Mouse (Mus musculus) urinary bladder, postnatal 10 days (tissue): Measurements from ENCODE around the gene Tbx3.

Source experiments
- DNase-seq: peaks from one replicate; pipeline ENCODE4 v3.0.0; 2022; ENCODE audit warnings: low spot score

Gene Tbx3

DNA sequence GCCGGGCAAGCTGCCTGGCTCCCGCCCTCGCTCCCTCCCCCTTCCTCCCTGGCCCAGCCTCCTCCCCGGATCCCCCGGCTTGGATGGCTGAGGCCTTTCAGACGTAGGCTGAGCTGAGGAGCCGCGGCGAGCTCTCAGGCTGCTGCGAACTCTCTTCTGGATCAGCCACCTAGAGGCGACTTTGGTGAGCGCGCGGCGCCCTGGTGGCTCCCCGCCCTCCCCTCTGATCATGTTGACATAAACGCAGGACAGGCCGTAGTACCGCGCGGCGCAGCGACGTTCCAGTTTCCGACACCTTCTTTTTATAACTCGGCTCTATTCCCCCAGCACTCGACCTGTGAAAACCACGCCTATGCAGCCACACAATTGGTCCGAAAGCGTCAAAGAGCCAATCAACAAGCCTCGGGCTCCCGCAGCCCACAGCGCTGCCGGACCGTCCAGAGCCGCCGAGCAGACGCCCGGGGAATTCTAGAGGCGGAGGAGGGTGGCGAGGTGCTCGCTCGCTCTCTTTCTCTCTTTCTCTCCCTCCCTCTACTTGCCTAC lies at the start of gene Tbx3:
TSS of gene Tbx3 (plus strand) at position 104 of the 543 bp plus-strand sequence.
- DNase-seq: peak; percentile 76

DNA sequence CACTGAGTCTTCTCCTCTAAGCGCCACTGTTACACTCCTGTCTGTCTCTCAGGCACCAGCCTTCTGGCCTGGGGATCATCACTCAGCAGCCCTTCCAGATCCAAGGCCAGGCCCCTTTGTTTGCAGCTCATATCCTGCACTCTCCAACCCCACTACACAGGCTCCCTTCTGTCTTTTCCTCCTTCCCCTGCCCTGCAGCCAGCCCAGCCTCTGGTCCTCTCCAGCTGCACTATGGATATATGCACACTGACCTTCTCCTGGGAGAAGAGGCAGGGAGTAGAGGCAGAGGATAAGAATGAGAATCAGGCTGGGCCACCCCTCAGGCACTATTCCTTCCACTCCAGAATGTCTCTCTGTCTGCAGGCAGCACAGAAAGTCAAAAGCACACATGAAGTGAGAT lies 48.4 kb upstream of the Tbx3 start:
- no peak for DNase-seq

DNA sequence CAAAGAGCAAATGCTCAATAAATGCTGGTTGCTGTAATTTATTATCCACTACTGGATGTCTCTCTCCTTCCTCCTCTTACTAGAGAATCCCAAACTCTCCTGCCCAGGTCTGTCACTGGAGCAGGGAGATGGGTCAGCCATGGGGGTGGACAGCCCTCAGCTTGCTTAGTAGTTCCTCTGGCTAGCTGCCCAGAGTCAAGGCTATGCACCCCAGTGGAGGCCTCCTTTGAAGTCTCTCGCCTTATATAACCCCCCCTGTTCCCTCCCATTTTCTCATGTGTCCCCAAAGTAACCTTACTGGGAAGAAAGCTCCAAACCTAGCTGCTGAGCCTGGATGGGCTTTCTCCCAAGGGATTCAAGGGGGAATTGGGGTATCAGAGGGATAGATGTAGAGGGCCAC lies 45.9 kb upstream of the Tbx3 start:
- no peak for DNase-seq

DNA sequence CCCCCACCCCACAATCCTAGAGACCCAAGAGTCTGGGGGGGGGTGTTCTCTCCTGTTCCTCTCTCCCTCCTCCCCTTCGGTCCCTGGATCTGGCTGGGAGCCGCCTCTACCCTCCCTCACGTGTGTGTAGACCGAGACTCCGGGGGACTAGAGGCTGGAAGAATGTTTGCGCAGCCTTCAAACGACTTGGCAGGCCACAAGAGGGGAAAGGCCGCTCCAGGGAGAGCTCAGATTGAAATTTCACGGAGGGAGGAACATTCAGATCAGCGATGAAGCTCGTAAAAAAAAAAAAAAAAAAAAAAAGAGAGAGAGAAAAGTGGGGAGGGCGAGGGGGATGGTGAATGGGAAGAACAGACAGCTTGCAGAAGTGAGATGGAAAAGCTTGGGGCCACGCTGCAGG lies 44.9 kb upstream of the Tbx3 start:
- no peak for DNase-seq

DNA sequence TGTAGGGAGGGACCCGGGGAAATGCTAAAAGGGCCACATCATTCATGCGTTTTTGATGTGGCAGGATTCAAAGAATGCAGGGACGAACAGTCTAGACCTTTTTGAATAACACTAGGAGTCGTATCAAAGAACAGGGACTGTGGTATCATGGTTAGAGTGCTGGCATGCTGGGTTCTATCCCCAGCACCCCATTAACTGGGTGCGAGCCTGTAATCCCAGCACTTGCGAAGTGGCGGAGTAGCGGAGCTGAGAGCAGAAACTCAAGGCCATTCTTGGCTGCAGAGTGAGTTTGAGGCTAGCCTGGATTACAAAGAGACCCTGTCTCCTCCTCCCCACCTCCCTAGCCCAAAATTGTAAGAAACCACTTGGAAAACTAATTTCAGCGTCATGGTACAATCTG lies 44.3 kb upstream of the Tbx3 start:
- DNase-seq: no peak

DNA sequence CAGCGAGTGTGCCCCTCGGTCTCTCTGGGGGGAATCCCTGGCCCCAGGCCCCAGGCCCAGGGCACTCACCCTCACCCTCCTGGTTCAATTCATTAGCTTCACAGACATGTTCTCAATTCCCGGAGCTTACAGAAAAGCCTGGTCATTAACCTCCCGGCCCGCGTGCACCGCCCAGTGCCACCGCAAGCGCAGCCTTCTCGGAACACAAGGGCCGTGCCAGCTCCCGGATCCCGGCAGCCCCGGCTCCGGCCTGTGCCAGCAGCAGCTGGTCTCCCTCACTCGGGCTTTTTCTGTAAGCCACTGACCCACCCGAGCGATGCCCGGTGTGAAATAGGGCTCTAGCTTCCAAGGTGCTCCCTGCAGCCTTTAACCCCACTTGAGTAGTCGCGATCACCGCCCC lies 43.8 kb upstream of the Tbx3 start:
- DNase-seq: no peak

DNA sequence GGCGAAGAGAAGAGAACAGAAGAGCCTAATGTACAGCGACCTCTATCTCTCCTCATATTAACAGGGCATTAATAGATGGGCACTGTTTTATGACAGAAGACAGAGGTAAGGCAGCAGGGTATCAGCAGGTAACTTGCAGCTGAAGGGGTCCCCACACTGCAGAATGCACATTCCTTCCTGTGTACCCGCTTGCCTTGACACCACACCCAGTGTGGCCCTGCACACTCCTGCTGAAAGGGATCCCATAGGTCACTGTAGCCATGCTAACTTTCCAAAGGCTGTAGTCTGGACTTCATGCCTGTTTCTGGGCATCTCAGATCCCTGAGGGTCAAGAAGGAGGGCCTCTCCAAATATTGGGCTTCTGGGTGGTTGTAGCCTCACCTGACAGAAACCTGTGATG lies 42.4 kb upstream of the Tbx3 start:
- no peak for DNase-seq

DNA sequence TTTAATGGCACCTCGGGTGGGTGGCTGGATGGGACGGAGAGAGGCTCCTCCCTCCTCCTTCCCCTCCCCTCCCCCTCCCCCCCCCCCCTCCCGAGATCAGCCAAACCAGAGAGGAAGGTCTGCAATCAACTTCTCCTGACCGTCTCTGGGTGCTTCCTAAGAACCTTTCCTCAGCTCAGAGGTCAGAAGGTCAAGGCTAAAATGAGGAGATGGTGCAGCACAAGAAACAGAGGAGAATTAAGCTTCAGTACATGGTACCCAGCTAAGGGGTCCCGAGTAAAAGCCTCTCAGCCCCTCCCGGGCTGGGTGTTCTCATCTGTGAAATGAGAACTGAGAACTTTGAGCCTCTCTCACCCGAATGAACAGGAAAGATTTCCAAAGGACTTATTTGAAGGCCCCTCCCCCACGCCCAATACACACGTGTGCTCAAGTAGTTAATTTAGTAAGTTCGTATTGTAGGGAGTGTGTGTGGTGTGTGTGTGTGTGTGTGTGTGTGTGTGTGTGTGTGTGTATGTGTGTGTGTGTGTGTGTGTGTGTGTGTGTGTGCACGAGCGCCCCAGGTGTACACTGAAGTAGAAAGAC lies 41.6 kb upstream of the Tbx3 start:
- DNase-seq: no peak

DNA sequence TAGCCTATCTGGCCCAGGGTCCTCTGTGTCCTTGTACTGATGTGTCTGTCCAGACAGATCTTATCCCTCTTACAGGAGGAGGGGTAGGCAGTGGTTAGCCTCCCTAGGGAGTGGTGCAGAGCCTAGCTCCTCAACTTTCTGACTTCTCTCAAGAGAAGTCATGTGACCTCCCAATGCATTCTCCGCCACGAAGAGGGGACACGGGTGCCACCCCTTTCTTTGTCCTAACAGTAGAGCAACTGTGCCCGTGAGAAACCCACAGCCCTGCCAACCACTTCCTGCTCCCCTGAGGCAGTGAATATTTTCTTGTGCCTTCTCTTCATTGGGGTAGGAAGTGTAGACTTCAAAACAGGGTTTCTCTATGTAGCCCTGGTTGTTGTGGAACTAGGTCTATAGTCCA lies 36.9 kb upstream of the Tbx3 start:
- no peak for DNase-seq

DNA sequence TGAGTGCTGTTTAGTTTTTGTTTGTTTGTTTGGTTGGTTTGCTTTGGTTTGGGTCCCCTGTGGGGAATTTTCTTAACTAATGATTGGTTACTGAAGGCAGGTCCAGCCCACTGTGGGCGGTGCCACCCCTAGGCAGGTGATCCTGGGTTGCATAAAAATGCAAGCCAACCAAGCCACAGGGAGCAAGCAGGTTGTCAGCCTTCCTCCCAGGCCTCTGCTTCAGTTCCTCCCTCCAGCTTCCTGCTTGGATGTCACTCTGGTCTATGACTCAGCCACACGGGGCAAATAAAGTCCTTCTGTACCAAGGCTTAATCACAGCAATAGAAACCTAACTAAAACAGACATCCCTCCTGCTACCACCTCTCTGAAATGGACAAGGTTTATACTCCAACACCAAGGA lies 35.6 kb upstream of the Tbx3 start:
- no peak for DNase-seq

DNA sequence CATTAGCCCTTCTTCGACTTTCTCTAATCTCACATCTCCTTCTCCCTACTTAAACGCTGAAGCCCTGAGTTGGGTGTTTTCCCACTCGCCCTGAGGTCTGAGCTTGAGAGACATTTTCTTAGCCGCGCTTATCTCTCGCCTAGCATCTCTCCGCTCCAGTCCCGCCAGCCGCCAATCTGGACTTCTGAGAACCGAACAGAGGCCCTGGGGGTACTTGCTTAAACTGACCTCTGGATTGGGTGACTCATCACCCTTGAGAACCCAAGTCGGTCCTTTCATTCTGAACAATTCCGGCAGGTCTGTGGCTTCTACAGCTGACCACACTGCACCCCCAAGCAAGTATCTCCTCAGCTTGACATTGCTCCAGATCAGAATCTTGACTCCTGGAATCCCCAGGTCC lies 32.2 kb upstream of the Tbx3 start:
- no peak for DNase-seq

DNA sequence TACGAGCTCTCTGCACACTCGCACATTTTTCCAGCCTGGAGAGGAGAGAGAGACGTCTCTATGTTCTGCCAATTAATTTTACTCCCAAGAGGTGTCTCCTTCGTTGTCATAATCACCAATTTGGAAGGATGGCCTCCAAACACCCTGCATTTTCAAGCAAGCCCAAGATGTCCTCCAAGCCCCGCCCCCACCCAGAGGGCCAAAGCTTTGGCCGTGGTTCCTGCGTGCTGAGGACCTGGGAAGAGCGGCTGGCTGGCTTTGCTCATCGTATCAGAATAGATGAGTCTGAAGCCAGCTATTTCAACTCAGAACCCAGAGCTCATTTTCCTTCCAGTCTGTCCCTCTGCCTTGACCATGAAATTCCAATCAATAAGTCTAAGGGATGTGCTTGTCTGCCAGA lies 29.4 kb upstream of the Tbx3 start:
- DNase-seq: no peak

DNA sequence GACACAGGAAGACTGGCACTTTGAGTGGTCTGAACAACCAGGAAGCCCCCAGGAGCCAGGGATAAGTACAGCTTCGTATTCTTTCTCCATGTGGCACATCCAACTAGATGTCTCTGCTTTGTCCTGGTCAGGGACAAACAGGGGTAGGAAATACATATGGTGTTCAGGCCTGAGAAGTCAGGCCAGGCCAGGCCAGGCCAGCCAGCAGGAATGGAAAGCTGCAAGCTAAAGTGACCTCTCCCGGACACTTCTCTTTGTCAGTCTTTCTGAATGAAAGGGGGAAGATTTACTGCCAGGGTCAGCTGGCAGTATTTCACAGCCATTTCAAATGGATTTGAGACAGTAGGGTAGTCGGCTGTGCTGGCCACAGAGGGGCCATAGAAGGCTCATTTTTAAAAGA lies 28.8 kb upstream of the Tbx3 start:
- no peak for DNase-seq

DNA sequence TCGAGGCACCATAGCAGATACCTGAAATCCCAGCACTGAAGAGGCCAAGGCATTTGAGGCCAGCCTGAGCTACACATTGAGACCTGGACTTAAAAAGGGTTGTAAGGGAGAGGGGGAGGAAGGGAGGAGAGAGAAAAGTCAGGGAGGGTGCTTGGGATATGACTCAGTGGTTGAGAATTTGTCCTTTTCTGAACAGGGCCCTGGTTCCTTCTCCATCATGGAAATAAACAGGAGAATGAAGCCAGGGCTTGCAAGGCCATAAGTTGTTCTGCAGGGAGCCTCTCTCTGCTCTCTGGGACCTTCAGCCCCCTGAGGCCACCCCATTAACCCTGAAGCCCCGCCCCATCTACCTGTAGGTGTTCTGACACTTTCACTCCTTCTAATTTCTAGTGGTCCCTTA lies 23.5 kb upstream of the Tbx3 start:
- DNase-seq: no peak

DNA sequence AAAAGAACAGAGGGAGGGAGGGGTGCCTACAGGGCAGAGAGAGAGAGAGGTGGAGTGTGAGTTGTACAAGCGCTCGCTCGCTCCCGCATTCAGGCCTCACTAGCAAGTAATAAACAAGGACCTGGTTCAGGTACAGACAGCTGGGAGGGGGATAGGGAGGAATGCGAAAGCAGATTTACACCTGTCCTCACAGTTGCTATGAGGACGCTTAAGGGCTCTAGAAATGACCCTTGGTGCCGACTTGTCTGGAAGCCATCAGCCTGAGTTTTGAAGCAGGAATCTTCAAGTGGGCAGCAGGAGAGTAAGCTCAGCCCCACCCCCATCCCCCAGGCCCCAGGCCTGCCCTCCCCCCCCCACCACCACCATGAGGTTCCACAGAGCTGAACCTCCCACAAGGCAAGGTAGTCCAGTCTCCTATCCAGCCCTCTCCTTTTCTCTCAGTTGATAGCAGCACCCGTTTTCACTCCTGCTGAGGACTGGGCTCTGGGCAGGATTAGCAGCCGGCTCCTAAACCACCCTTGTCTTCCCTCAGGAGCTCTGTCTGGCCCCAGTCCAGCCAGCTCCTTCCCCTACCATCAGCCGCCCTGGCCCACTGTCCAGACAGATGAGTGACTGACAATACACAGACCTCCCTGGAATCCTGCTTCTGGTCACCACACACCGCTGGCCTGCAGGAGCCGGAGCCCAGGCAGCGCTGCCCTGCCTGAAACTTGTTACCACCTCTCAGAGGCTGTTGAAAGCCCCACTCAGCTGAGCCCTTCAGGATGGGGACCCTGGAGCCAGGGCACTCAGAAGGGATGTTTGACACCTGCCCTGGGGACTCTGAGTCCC lies 19.1 kb upstream of the Tbx3 start:
- no peak for DNase-seq

DNA sequence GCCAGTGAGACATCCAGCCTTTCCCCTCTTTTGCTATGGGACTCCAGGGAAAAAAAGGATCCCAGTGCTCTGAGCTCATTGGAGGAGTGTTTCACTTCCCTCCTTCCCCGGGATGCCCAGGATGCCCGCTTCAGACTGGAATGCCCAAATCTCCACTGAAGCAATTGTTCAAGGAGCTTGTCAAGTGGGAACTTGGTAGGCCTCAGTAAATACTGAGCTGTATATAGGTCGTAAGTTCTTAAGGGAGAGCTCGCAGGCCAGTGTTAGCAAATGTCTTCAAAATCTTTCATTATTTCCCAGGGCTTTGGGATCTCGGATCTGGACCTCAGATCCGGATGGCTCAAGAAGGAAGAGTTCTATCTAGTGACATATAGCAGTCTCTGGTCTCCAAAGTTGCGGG lies 14.1 kb upstream of the Tbx3 start:
- no peak for DNase-seq

DNA sequence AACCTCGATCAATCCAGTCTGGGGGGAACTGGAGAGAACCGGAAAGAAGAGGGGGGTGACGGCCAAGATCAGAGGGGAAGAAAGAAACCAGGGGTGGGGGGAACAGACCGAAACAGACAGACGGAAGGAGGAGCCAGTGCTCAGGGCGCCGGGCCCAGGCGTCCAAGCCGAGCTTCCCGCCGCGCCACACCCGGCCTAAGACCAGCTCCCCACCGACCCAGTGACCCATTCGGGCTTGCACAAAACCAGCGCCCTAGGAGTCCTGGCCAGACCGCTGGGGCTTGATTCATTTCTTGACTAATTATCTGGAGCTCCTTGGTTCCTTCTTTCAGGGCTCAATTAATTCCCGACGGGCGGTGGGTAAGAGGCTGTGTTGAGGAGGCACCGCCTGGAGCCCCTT lies 13.6 kb upstream of the Tbx3 start:
- no peak for DNase-seq

DNA sequence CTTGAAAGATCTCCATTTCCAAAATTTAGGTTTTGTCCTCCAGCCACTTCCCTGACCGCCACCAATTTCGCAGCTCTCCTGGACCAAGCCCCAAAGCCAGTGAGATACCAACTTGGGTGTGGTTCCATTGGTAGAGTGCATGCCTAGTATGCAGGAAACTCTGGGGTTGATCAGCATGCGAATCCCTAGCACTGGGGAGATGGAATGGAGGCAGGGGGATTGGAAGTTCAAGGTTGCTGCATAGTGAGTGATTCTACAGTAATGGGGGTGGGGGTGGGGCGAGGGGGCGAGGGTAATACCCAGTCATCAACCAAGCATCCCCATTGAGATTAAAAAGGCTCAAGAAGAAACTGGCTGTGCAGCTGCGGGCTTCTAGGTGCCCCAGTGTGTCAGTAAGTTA lies 13.1 kb upstream of the Tbx3 start:
- no peak for DNase-seq

DNA sequence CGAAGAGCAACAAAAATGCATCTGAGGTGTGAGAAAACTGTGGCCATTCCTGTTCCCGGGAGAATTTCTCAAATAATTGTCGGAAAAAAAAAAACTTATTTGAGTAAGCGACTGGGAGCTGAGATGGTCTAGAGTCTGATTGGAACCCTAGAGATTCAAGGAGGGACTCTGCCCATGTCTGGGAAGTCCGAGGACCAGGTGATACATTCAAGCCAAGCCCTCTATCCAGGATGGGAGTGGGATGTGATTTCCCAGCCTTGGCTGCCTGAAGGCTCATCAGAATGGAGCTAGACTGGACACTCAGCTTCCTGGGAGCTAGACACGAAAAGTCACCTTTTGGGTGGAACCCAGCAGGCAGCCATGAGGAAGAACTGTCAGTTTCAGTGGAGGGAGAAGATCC lies 12.7 kb upstream of the Tbx3 start:
- no peak for DNase-seq

DNA sequence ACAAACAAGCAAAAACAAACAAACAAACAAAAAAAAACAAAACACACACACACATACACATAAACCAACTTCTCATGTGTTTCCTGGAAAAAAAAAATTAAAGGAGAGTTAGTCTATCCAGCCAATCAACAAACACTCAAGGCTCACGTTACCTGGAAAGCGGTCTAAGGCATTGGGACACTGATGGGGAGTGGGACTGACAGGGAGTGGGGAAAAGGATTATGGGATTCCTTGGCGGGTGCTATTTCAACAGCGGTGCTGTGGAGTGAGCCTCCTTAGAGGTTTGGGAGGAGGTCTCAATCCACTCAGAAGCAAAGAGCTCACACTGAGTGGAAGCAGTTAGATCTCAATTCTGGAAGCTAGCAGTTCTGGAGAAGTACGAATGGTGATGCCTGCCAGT lies 12.1 kb upstream of the Tbx3 start:
- no peak for DNase-seq

DNA sequence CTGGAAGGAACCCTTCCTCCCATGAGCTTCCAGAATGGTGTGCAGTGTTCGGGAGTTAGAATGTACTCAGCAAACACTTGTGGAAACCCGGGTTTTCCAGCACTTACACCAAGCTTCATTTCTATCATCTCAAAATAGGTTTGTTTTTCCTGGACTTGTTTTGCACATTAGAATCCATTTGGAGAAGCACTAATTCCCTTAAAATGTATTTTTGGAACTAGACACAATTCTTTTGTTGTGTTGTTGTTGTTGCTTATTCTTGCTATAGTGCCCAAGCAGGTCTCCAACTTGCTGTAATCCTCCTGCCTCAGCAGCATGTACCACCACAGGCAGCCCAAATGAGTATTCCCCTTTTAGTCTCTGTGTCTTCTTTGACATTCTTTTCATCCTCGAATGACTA lies 11.4 kb upstream of the Tbx3 start:
- no peak for DNase-seq

DNA sequence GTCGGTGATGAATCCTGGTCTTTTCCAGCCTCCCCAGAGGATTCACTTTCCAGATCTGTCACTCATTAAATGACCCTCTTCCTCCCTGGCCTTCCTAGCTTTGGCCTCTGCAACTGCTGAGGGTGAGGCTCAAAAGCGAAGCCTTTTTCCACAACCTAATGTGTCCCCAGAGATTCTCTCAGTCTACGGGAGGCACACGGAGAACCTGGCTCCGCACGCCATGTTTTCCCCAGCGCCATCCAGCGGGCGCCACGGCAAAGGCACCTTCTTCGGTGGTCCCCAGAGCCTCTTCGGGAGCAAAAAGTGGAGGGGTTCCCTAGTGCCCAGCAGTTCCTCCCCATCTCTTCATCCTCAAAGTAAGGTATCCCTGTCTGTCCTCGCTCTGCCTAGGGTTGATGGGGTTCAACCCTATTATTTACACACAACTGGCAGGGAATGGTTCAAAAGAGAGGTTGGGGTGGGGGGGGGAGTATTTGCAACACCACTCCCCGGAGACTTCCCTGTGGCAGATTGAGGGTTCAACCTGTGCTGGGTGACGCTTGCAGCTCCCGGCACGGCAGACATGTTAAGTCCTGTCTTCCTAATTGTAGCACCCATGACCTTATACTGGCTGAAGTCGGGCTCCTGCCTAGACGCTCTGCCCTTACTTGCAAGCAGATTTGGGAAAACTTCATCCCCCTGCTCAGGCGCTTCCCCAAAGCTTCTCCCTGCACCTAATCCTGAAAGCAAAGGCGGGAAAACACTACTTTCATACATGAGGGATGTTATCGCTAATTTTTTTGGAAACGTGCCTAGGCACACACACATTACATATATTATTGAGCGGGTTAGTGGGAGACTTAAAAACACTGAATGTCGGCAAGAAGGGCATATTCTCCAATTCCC lies 9.7 kb upstream of the Tbx3 start:
- no peak for DNase-seq

DNA sequence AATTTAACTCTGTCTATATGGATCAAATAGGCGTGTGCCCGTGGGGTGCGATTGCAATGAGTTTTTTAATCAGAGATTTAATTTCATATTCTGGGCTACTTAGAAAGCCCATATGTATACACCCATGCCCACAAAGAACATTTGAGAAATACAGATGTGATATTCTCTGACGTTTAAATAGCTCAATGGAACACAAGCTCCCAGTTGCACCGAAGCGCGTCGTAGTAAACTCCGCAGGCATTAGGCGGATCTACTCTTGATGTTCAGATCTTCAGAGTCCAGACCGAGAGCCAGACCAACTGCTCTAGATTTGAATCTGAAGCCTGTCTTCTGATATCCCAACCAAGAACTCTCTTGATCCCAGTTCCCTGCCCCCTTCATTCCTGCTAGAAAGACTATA lies 9.0 kb upstream of the Tbx3 start:
- DNase-seq: no peak
